Mouse (Mus musculus): Measurements from ENCODE around the gene Gm7173.

GRCm38 (mm10) chrX:79316790-79317189 is 200.3 kb downstream of the Gm7173 start:
- TF ChIP-seq POLR2A (IDR thresholded peaks at IDR 0.05; ENCODE audit: borderline replicate concordance, extremely low read depth, low read depth, low read length) (no peak), CTCF (IDR thresholded peaks at IDR 0.05; ENCODE audit: insufficient read depth, low read length) (no peak)

Measured in lung, adult 2 months (tissue).